Mouse (Mus musculus): Measurements from ENCODE around the gene Chrna9.
"Not testable (repeated sequence)": the region's sequence is repeated elsewhere in the genome, so short reads cannot be mapped to it uniquely, and the experiment has no call there.

Chrna9 gene

GRCm38 (mm10) chr5:65956144-65957008, 21.7 kb downstream of the Chrna9 start:
- DNase-seq (ENCODE audit: low read depth, low spot score), result no peak

- peak; percentile 34 for DNase-seq (ENCODE audit: low read depth, low spot score)
Measured at GRCm38 (mm10) chr5:65958597-65958996, 23.9 kb downstream of the Chrna9 start.

- DNase-seq (ENCODE audit: low read depth, low spot score), result no peak
Measured at GRCm38 (mm10) chr5:65959893-65960596, 25.3 kb downstream of the Chrna9 start.

GRCm38 (mm10) chr5:65960597-65960950, 25.9 kb downstream of the Chrna9 start:
- DNase-seq (ENCODE audit: low read depth, low spot score), result peak; percentile 65

GRCm38 (mm10) chr5:65963291-65963690, 28.6 kb downstream of the Chrna9 start:
- no peak for DNase-seq (ENCODE audit: low read depth, low spot score)

- DNase-seq (ENCODE audit: low read depth, low spot score), result peak; percentile 37
Measured at GRCm38 (mm10) chr5:65965771-65966279, 31.1 kb downstream of the Chrna9 start.

GRCm38 (mm10) chr5:65967091-65967490, 32.4 kb downstream of the Chrna9 start:
- no peak for DNase-seq (ENCODE audit: low read depth, low spot score)

- DNase-seq (ENCODE audit: low read depth, low spot score), result no peak
Measured at GRCm38 (mm10) chr5:65968004-65968403, 33.3 kb downstream of the Chrna9 start.

- DNase-seq (ENCODE audit: low read depth, low spot score), result no peak
Measured at GRCm38 (mm10) chr5:65973189-65973588, 38.5 kb downstream of the Chrna9 start.

GRCm38 (mm10) chr5:65975731-65976130, 41.0 kb downstream of the Chrna9 start:
- no peak for DNase-seq (ENCODE audit: low read depth, low spot score)

- no peak for DNase-seq (ENCODE audit: low read depth, low spot score)
Measured at GRCm38 (mm10) chr5:65986426-65986825, 51.7 kb downstream of the Chrna9 start.

- not testable (repeated sequence) for DNase-seq (ENCODE audit: low read depth, low spot score)
Measured at GRCm38 (mm10) chr5:65987004-65987403, 52.3 kb downstream of the Chrna9 start.

GRCm38 (mm10) chr5:65991191-65991590, 56.5 kb downstream of the Chrna9 start:
- DNase-seq (ENCODE audit: low read depth, low spot score), result no peak

- DNase-seq (ENCODE audit: low read depth, low spot score), result no peak
Measured at GRCm38 (mm10) chr5:65994643-65995042, 59.9 kb downstream of the Chrna9 start.

- DNase-seq (ENCODE audit: low read depth, low spot score), result no peak
Measured at GRCm38 (mm10) chr5:65997813-65998212, 63.1 kb downstream of the Chrna9 start.

GRCm38 (mm10) chr5:65999106-65999505, 64.4 kb downstream of the Chrna9 start:
- DNase-seq (ENCODE audit: low read depth, low spot score), result no peak

GRCm38 (mm10) chr5:66000074-66000473, 65.4 kb downstream of the Chrna9 start:
- DNase-seq (ENCODE audit: low read depth, low spot score), result peak; percentile 27

- DNase-seq (ENCODE audit: low read depth, low spot score), result no peak
Measured at GRCm38 (mm10) chr5:66000567-66001125, 65.9 kb downstream of the Chrna9 start.

- DNase-seq (ENCODE audit: low read depth, low spot score), result no peak
Measured at GRCm38 (mm10) chr5:66001232-66001631, 66.5 kb downstream of the Chrna9 start.

GRCm38 (mm10) chr5:66004134-66004925, 69.6 kb downstream of the Chrna9 start, which contains the start of gene 9130230L23Rik:
9130230L23Rik (minus strand) TSS chr5:66004285.
- DNase-seq (ENCODE audit: low read depth, low spot score), result no peak

GRCm38 (mm10) chr5:66005041-66005678, 70.4 kb downstream of the Chrna9 start:
- DNase-seq (ENCODE audit: low read depth, low spot score), result no peak
